Mouse (Mus musculus): Measurements from ENCODE around the gene Hist1h2ab. TPM values are rescaled to one million over a fixed set of nuclear protein-coding genes. Genes with fewer than 3 reads are reported as not detected.

Hist1h2ab gene
- total and polyA plus RNA-seq, 3 experiments = 8.0 to 2,219 TPM; not detected in 1

- TF ChIP-seq ZNF384 (IDR thresholded peaks at IDR 0.05; ENCODE audit: low read depth, low read length) (no peak), UBTF (IDR thresholded peaks at IDR 0.05; ENCODE audit: borderline replicate concordance, insufficient read depth, low read depth, low read length) (peak; percentile 92; the same call in 1 of the 2 replicates), E2F4 (IDR thresholded peaks at IDR 0.05; ENCODE audit: borderline replicate concordance, low read depth, low read length) (no peak), KAT2A (conservative IDR thresholded peaks at IDR 0.05; ENCODE audit: low read depth, low read length) (no peak), SIN3A (IDR thresholded peaks at IDR 0.05; ENCODE audit: low read length) (no peak), POLR2A (IDR thresholded peaks at IDR 0.05; ENCODE audit: control insufficient read depth in 1 of 2, insufficient read depth in 1 of 2, low read depth in 1 of 2, low read length in 2 of 2, poor library complexity in 1 of 2) (peak; percentile 97 to 100), POLR2AphosphoS2 (IDR thresholded peaks at IDR 0.05; ENCODE audit: low read length) (no peak), MAZ (IDR thresholded peaks at IDR 0.05; ENCODE audit: low read depth, low read length) (no peak), POLR2AphosphoS5 (IDR thresholded peaks at IDR 0.05; ENCODE audit: borderline replicate concordance, low read depth, low read length) (peak; percentile 98; the same call in 1 of the 2 replicates), CHD1 (IDR thresholded peaks at IDR 0.05; ENCODE audit: low read depth, low read length) (no peak), USF1 (IDR thresholded peaks at IDR 0.05; ENCODE audit: low read depth, low read length) (no peak), MXI1 (IDR thresholded peaks at IDR 0.05; ENCODE audit: low read depth, low read length) (no peak), MYB (IDR thresholded peaks at IDR 0.05; ENCODE audit: low read depth, low read length) (no peak), SMC3 (IDR thresholded peaks at IDR 0.05; ENCODE audit: low read depth, low read length) (no peak), MAFK (IDR thresholded peaks at IDR 0.05; ENCODE audit: borderline replicate concordance, low read depth, low read length) (no peak), ZMIZ1 (IDR thresholded peaks at IDR 0.05; ENCODE audit: low read depth, low read length) (no peak), MAX (IDR thresholded peaks at IDR 0.05; ENCODE audit: low read length) (no peak), CHD2 (IDR thresholded peaks at IDR 0.05; ENCODE audit: low read length) (no peak), NELFE (IDR thresholded peaks at IDR 0.05; ENCODE audit: low read depth, low read length) (no peak), RCOR1 (IDR thresholded peaks at IDR 0.05; ENCODE audit: low read depth, low read length) (no peak), TBP (IDR thresholded peaks at IDR 0.05; ENCODE audit: low read depth, low read length) (peak; percentile 39; the same call in 1 of the 2 replicates), JUND (IDR thresholded peaks at IDR 0.05; ENCODE audit: low read depth, low read length) (no peak), USF2 (IDR thresholded peaks at IDR 0.05; ENCODE audit: borderline replicate concordance in 1 of 2, insufficient read depth in 1 of 2, low read depth in 1 of 2, low read length in 2 of 2) (no peak)
- DNase-seq (ENCODE audit: low read depth, low spot score) = peak; percentile 92
Measured at GRCm38 (mm10) chr13:23757211-23757773, 6.4 kb downstream of the Hist1h2ab start.

More at GRCm38 (mm10) chr13:23757211-23757773, 6.4 kb downstream of the Hist1h2ab start:
- no peaks in the 10 kb centered on the region for H3K9me3 ChIP-seq (replicated peaks; ENCODE audit: insufficient read depth, low read length)
- H3K4me3 ChIP-seq (ENCODE audit: control insufficient read depth in 1 of 2, insufficient read depth in 1 of 2, low read depth in 2 of 2, low read length in 2 of 2) = peak overlapping the region in 1 of 2 experiments; percentile 30; a peak in 1 of 4 replicates
- no peaks in the 10 kb centered on the region; the same call in 1 of the 2 replicates for H3K79me2 ChIP-seq (ENCODE audit: control insufficient read depth, insufficient read depth, low read length, poor library complexity)
- H3K27me3 ChIP-seq (ENCODE audit: control insufficient read depth in 1 of 2, insufficient read depth in 2 of 2, low read length in 2 of 2) = no peaks in the 10 kb centered on the region
- H3K9ac ChIP-seq (ENCODE audit: control insufficient read depth, low read depth, low read length, poor library complexity, severe bottlenecking) = peak overlapping the region; percentile 67
- H3K36me3 ChIP-seq (ENCODE audit: control insufficient read depth in 1 of 2, insufficient read depth in 2 of 2, low read length in 2 of 2) = peaks cover 0 to 49% of the 10 kb centered on the region in 2 experiments; a peak in 2 of 4 replicates
- peaks cover 0 to 11% of the 10 kb centered on the region in 2 experiments; a peak in 2 of 4 replicates for H3K4me1 ChIP-seq (ENCODE audit: control insufficient read depth in 1 of 2, insufficient read depth in 2 of 2, low read length in 2 of 2)
- peak overlapping the region; percentile 81 for H3K27ac ChIP-seq (ENCODE audit: control insufficient read depth, low read depth, low read length)

Measured in MEL (cell line).